Mouse (Mus musculus): Measurements from ENCODE around the gene Eif4a1. TPM values are rescaled to one million over a fixed set of nuclear protein-coding genes. Genes with fewer than 3 reads are reported as not detected.

The Eif4a1 gene
- polyA plus RNA-seq, 1 experiment from 2014 or later: 291 TPM

- no peaks in the 10 kb centered on the region for H3K9me3 ChIP-seq (ENCODE audit: control insufficient read depth)
- ATAC-seq: no peak
- whole genome bisulfite sequencing: 55% methylated on average over 9 of the region's 9 CpGs
- no peak overlapping the region for H3K4me2 ChIP-seq (replicated peaks; ENCODE audit: low read depth)
- H3K4me1 ChIP-seq (replicated peaks; ENCODE audit: control insufficient read depth, insufficient read depth, low read length): no peaks in the 10 kb centered on the region
- no peaks in the 10 kb centered on the region for H3K27me3 ChIP-seq (replicated peaks; ENCODE audit: control insufficient read depth, insufficient read depth, low read length)
- no peak overlapping the region for H3K27ac ChIP-seq (ENCODE audit: low read depth, low read length)
- no peaks in the 10 kb centered on the region for H3K36me3 ChIP-seq (ENCODE audit: control insufficient read depth, insufficient read depth)
- H3K4me3 ChIP-seq (ENCODE audit: low read depth, low read length): no peak overlapping the region
- TF ChIP-seq CTCF (IDR thresholded peaks at IDR 0.05; ENCODE audit: low read depth): peak; percentile 74
- no peak overlapping the region for H3K9ac ChIP-seq (ENCODE audit: low read depth, low read length)
These were observed 43.3 kb upstream of the Eif4a1 start for GRCm38 (mm10) chr11:69715482-69715881.

GRCm38 (mm10) chr11:69714636-69715329 lies 42.6 kb upstream of the Eif4a1 start:
- H3K9ac ChIP-seq (ENCODE audit: low read depth, low read length): no peak overlapping the region
- no peak overlapping the region for H3K27ac ChIP-seq (ENCODE audit: low read depth, low read length)
- no peak overlapping the region for H3K4me2 ChIP-seq (replicated peaks; ENCODE audit: low read depth)
- no peak for TF ChIP-seq CTCF (IDR thresholded peaks at IDR 0.05; ENCODE audit: low read depth)
- H3K4me1 ChIP-seq (replicated peaks; ENCODE audit: control insufficient read depth, insufficient read depth, low read length): no peaks in the 10 kb centered on the region
- H3K27me3 ChIP-seq (replicated peaks; ENCODE audit: control insufficient read depth, insufficient read depth, low read length): no peaks in the 10 kb centered on the region
- peak; percentile 31; the same call in 1 of the 2 replicates for ATAC-seq
- H3K4me3 ChIP-seq (ENCODE audit: low read depth, low read length): no peak overlapping the region
- no peaks in the 10 kb centered on the region for H3K36me3 ChIP-seq (ENCODE audit: control insufficient read depth, insufficient read depth)
- no peaks in the 10 kb centered on the region for H3K9me3 ChIP-seq (ENCODE audit: control insufficient read depth)
- 65% methylated on average over 18 of the region's 18 CpGs for WGBS

GRCm38 (mm10) chr11:69712954-69713672 lies 40.9 kb upstream of the Eif4a1 start:
- no peak for ATAC-seq
- Histone ChIP-seq H3K4me2 (replicated peaks; ENCODE audit: low read depth) (no peak overlapping the region), H3K36me3 (ENCODE audit: control insufficient read depth, insufficient read depth) (no peaks in the 10 kb centered on the region), H3K4me1 (replicated peaks; ENCODE audit: control insufficient read depth, insufficient read depth, low read length) (no peaks in the 10 kb centered on the region), H3K9me3 (ENCODE audit: control insufficient read depth) (no peaks in the 10 kb centered on the region), H3K4me3 (ENCODE audit: low read depth, low read length) (no peak overlapping the region), H3K9ac (ENCODE audit: low read depth, low read length) (no peak overlapping the region), H3K27ac (ENCODE audit: low read depth, low read length) (no peak overlapping the region), H3K27me3 (replicated peaks; ENCODE audit: control insufficient read depth, insufficient read depth, low read length) (no peaks in the 10 kb centered on the region)
- 80% methylated on average over 20 of the region's 20 CpGs for WGBS
- no peak for TF ChIP-seq CTCF (IDR thresholded peaks at IDR 0.05; ENCODE audit: low read depth)

GRCm38 (mm10) chr11:69711082-69711481 lies 38.9 kb upstream of the Eif4a1 start:
- H3K36me3 ChIP-seq (ENCODE audit: control insufficient read depth, insufficient read depth): no peaks in the 10 kb centered on the region
- TF ChIP-seq CTCF (IDR thresholded peaks at IDR 0.05; ENCODE audit: low read depth): no peak
- H3K27ac ChIP-seq (ENCODE audit: low read depth, low read length): no peak overlapping the region
- H3K9me3 ChIP-seq (ENCODE audit: control insufficient read depth): no peaks in the 10 kb centered on the region
- WGBS: 69% methylated on average over 2 of the region's 2 CpGs
- H3K4me3 ChIP-seq (ENCODE audit: low read depth, low read length): no peak overlapping the region
- H3K9ac ChIP-seq (ENCODE audit: low read depth, low read length): no peak overlapping the region
- H3K4me1 ChIP-seq (replicated peaks; ENCODE audit: control insufficient read depth, insufficient read depth, low read length): no peaks in the 10 kb centered on the region
- no peak for ATAC-seq
- H3K4me2 ChIP-seq (replicated peaks; ENCODE audit: low read depth): no peak overlapping the region
- no peaks in the 10 kb centered on the region for H3K27me3 ChIP-seq (replicated peaks; ENCODE audit: control insufficient read depth, insufficient read depth, low read length)

- ATAC-seq: no peak
- Histone ChIP-seq H3K27me3 (replicated peaks; ENCODE audit: control insufficient read depth, insufficient read depth, low read length) (no peaks in the 10 kb centered on the region), H3K9me3 (ENCODE audit: control insufficient read depth) (no peaks in the 10 kb centered on the region), H3K4me1 (replicated peaks; ENCODE audit: control insufficient read depth, insufficient read depth, low read length) (no peaks in the 10 kb centered on the region), H3K9ac (ENCODE audit: low read depth, low read length) (no peak overlapping the region), H3K4me2 (replicated peaks; ENCODE audit: low read depth) (no peak overlapping the region), H3K36me3 (ENCODE audit: control insufficient read depth, insufficient read depth) (no peaks in the 10 kb centered on the region), H3K4me3 (ENCODE audit: low read depth, low read length) (no peak overlapping the region), H3K27ac (ENCODE audit: low read depth, low read length) (no peak overlapping the region)
- no peak for TF ChIP-seq CTCF (IDR thresholded peaks at IDR 0.05; ENCODE audit: low read depth)
- 76% methylated on average over 3 of the region's 3 CpGs for WGBS
These were observed 38.2 kb upstream of the Eif4a1 start for GRCm38 (mm10) chr11:69710470-69710869.

- WGBS: 54% methylated on average over 11 of the region's 11 CpGs
- H3K4me1 ChIP-seq (replicated peaks; ENCODE audit: control insufficient read depth, insufficient read depth, low read length): no peaks in the 10 kb centered on the region
- H3K36me3 ChIP-seq (ENCODE audit: control insufficient read depth, insufficient read depth): no peaks in the 10 kb centered on the region
- no peak overlapping the region for H3K4me2 ChIP-seq (replicated peaks; ENCODE audit: low read depth)
- no peak overlapping the region for H3K27ac ChIP-seq (ENCODE audit: low read depth, low read length)
- no peaks in the 10 kb centered on the region for H3K9me3 ChIP-seq (ENCODE audit: control insufficient read depth)
- no peak for ATAC-seq
- H3K9ac ChIP-seq (ENCODE audit: low read depth, low read length): no peak overlapping the region
- no peak overlapping the region for H3K4me3 ChIP-seq (ENCODE audit: low read depth, low read length)
- no peaks in the 10 kb centered on the region for H3K27me3 ChIP-seq (replicated peaks; ENCODE audit: control insufficient read depth, insufficient read depth, low read length)
- no peak for TF ChIP-seq CTCF (IDR thresholded peaks at IDR 0.05; ENCODE audit: low read depth)
These were observed 37.6 kb upstream of the Eif4a1 start for GRCm38 (mm10) chr11:69709554-69710446.
